Mouse (Mus musculus) bone marrow, adult 2 months (tissue): ENCODE results near the gene Med15.

Source experiments
- CTCF ChIP-seq: fragments of 200-500 bp; IDR thresholded peaks from 2 replicates; pipeline ENCODE4 v1.5.1; 2011; ENCODE audit warnings: low read length, control low read depth; ENCODE audit not compliant: control insufficient read depth, insufficient read depth
- POLR2A ChIP-seq: fragments of 200-500 bp; IDR thresholded peaks from 2 replicates; pipeline ENCODE4 v1.6.1; 2011; ENCODE audit warnings: low read depth, mild to moderate bottlenecking, control low read depth, low read length, borderline replicate concordance; ENCODE audit not compliant: control insufficient read depth

- no peak for TF ChIP-seq CTCF
- TF ChIP-seq POLR2A, result no peak
Observed at GRCm38 (mm10) chr16:17757756-17758155, 25.1 kb upstream of the Med15 start.
